Comparison of ENCODE assay signal across 8 mouse cellular contexts in genomic region chr5:147299255-147300000, GRCm38 (mm10). TPM values are rescaled to one million over a fixed set of nuclear protein-coding genes. Genes with fewer than 3 reads are reported as not detected.
DNase-seq lines count a peak whose midpoint lies in the region; ATAC-seq and TF ChIP-seq lines count a peak whose summit lies in the region.

No protein-coding gene starts in this region.

- H3K4me1 ChIP-seq in bone marrow macrophage, adult 2 months (ENCODE audit: control insufficient read depth, insufficient read depth, low read length): no peaks in the 10 kb centered on the region; the same call in 1 of the 2 replicates
- peaks cover 3% of the 10 kb centered on the region; the same call in 1 of the 2 replicates for H3K4me1 ChIP-seq in heart, embryonic 11.5 days (ENCODE audit: control insufficient read depth, insufficient read depth, low read length)
- peaks cover 24% of the 10 kb centered on the region for H3K4me1 ChIP-seq in kidney, embryonic 15.5 days
- H3K4me1 ChIP-seq in stomach, embryonic 14.5 days (ENCODE audit: control insufficient read depth, insufficient read depth, low read length): peaks cover 7% of the 10 kb centered on the region; the same call in 1 of the 2 replicates

- TF ChIP-seq POLR2A in bone marrow macrophage, adult 2 months (IDR thresholded peaks at IDR 0.05; ENCODE audit: borderline replicate concordance, low read depth, low read length): no peak

- ATAC-seq in heart, embryonic 11.5 days (replicated peaks; ENCODE audit: insufficient number of reproducible peaks, low FRiP score, low TSS enrichment): peak; percentile 63; the same call in 1 of the 2 replicates
- peak; percentile 78 for ATAC-seq in kidney, embryonic 15.5 days (replicated peaks; ENCODE audit: low FRiP score)
- ATAC-seq in stomach, embryonic 14.5 days (ENCODE audit: insufficient number of reproducible peaks, insufficient read depth, low FRiP score, low read depth): peak; percentile 86

- no peaks in the 10 kb centered on the region for H3K36me3 ChIP-seq in heart, embryonic 11.5 days (ENCODE audit: control insufficient read depth, insufficient read depth, low read length)
- H3K36me3 ChIP-seq in kidney, embryonic 15.5 days: no peaks in the 10 kb centered on the region
- no peaks in the 10 kb centered on the region for H3K36me3 ChIP-seq in stomach, embryonic 14.5 days (ENCODE audit: control insufficient read depth, insufficient read depth, low read length)

- DNase-seq in thymus, postnatal 14 days: peak; percentile 27
- DNase-seq in thymus, postnatal 25 days: no peak
- DNase-seq in lung, postnatal 14 days: peak; percentile 40
- DNase-seq in spleen, adult 12 weeks (ENCODE audit: low spot score): no peak

- H3K4me2 ChIP-seq in heart, embryonic 11.5 days: peak overlapping the region; percentile 64
- H3K4me2 ChIP-seq in kidney, embryonic 15.5 days: peak overlapping the region; percentile 52
- peak overlapping the region; percentile 37 for H3K4me2 ChIP-seq in stomach, embryonic 14.5 days (replicated peaks; ENCODE audit: low read depth, low read length)

- H3K4me3 ChIP-seq in bone marrow macrophage, adult 2 months (ENCODE audit: insufficient read depth, low read length): no peak overlapping the region
- peak overlapping the region; percentile 30 for H3K4me3 ChIP-seq in heart, embryonic 11.5 days (ENCODE audit: low read depth, low read length)
- H3K4me3 ChIP-seq in kidney, embryonic 15.5 days (replicated peaks): peak overlapping the region; percentile 29
- peak overlapping the region; percentile 21; the same call in 1 of the 2 replicates for H3K4me3 ChIP-seq in stomach, embryonic 14.5 days (ENCODE audit: low read depth, low read length)

- TF ChIP-seq CTCF in bone marrow macrophage, adult 2 months (IDR thresholded peaks at IDR 0.05; ENCODE audit: low read depth, low read length): peak; percentile 51; the same call in 1 of the 2 replicates

- WGBS in heart, embryonic 11.5 days (ENCODE audit: insufficient replicate concordance): under 1% methylated on average over 41 of the region's 41 CpGs
- 1% methylated on average over 41 of the region's 41 CpGs for WGBS in kidney, embryonic 15.5 days
- WGBS in stomach, embryonic 14.5 days: under 1% methylated on average over 41 of the region's 41 CpGs

- H3K9me3 ChIP-seq in heart, embryonic 11.5 days (replicated peaks; ENCODE audit: control insufficient read depth, low read length): no peaks in the 10 kb centered on the region
- H3K9me3 ChIP-seq in kidney, embryonic 15.5 days (replicated peaks): no peaks in the 10 kb centered on the region
- H3K9me3 ChIP-seq in stomach, embryonic 14.5 days (ENCODE audit: control insufficient read depth, low read depth, low read length): no peaks in the 10 kb centered on the region

- H3K9ac ChIP-seq in heart, embryonic 11.5 days (ENCODE audit: low read depth, low read length): no peak overlapping the region
- H3K9ac ChIP-seq in kidney, embryonic 15.5 days: no peak overlapping the region
- no peak overlapping the region for H3K9ac ChIP-seq in stomach, embryonic 14.5 days (replicated peaks; ENCODE audit: low read depth, low read length)

- peaks cover 90% of the 10 kb centered on the region for H3K27me3 ChIP-seq in heart, embryonic 11.5 days (ENCODE audit: control insufficient read depth, insufficient read depth, low read length)
- H3K27me3 ChIP-seq in kidney, embryonic 15.5 days: peaks cover 96% of the 10 kb centered on the region
- H3K27me3 ChIP-seq in stomach, embryonic 14.5 days (ENCODE audit: control insufficient read depth, insufficient read depth, low read length): peaks cover 74% of the 10 kb centered on the region

- H3K27ac ChIP-seq in bone marrow macrophage, adult 2 months (ENCODE audit: insufficient read depth, low read depth, low read length): no peak overlapping the region
- H3K27ac ChIP-seq in heart, embryonic 11.5 days (ENCODE audit: low read depth, low read length): no peak overlapping the region
- no peak overlapping the region for H3K27ac ChIP-seq in kidney, embryonic 15.5 days
- H3K27ac ChIP-seq in stomach, embryonic 14.5 days (ENCODE audit: low read length): no peak overlapping the region

RNA-seq across cellular contexts. Expression of gene Cdx2, which starts 7.6 kb away (rescaled TPM):
- polyA plus RNA-seq in bone marrow macrophage, adult 2 months (2012; ENCODE audit: insufficient read depth, insufficient read length, missing spikeins): not detected in 2 replicates
- not detected in 2 replicates for polyA plus RNA-seq in heart, embryonic 11.5 days (2014; fragmentation: Nextera tagmentation; extraction: Ambion mirVana)
- polyA plus RNA-seq in kidney, embryonic 15.5 days (2015; fragmentation: Nextera tagmentation; extraction: Ambion mirVana): 0.26 TPM in 1 of 2 replicates, not detected in the other
- polyA plus RNA-seq in stomach, embryonic 14.5 days (2014; fragmentation: Nextera tagmentation; extraction: Ambion mirVana): 1.1 and 1.3 TPM in 2 replicates

RNA-seq across cellular contexts. Expression of gene Urad, which starts 22.8 kb away (rescaled TPM):
- polyA plus RNA-seq in bone marrow macrophage, adult 2 months (2012; ENCODE audit: insufficient read depth, insufficient read length, missing spikeins): not detected in 2 replicates
- polyA plus RNA-seq in heart, embryonic 11.5 days (2014; fragmentation: Nextera tagmentation; extraction: Ambion mirVana): not detected in 2 replicates
- not detected in 2 replicates for polyA plus RNA-seq in kidney, embryonic 15.5 days (2015; fragmentation: Nextera tagmentation; extraction: Ambion mirVana)
- not detected in 2 replicates for polyA plus RNA-seq in stomach, embryonic 14.5 days (2014; fragmentation: Nextera tagmentation; extraction: Ambion mirVana)

RNA-seq across cellular contexts. Expression of gene Pdx1, which starts 29.7 kb away (rescaled TPM):
- not detected in 2 replicates for polyA plus RNA-seq in bone marrow macrophage, adult 2 months (2012; ENCODE audit: insufficient read depth, insufficient read length, missing spikeins)
- not detected in 2 replicates for polyA plus RNA-seq in heart, embryonic 11.5 days (2014; fragmentation: Nextera tagmentation; extraction: Ambion mirVana)
- polyA plus RNA-seq in kidney, embryonic 15.5 days (2015; fragmentation: Nextera tagmentation; extraction: Ambion mirVana): not detected in 2 replicates
- polyA plus RNA-seq in stomach, embryonic 14.5 days (2014; fragmentation: Nextera tagmentation; extraction: Ambion mirVana): 3.4 and 5.2 TPM in 2 replicates

Comparison
In these comparisons a context has a peak if more than half of its experiments do, and no peak if none do; other contexts are left out.
1. DNase-seq: peak in thymus, postnatal 14 days (single experiment) and lung, postnatal 14 days (single experiment); none in thymus, postnatal 25 days (single experiment) and spleen, adult 12 weeks (single experiment).
2. Peak in every context shown above with its lines, with median percentiles within 50 percentile points of each other: ATAC-seq and H3K4me2 ChIP-seq.